Mouse (Mus musculus): ENCODE data around the gene Sf3b3. TPM values are rescaled to one million over a fixed set of nuclear protein-coding genes. Genes with fewer than 3 reads are reported as not detected.

Sf3b3 gene
- polyA plus RNA-seq, 1 experiment, result 33.3 TPM

- no peaks in the 10 kb centered on the region for H3K4me1 ChIP-seq (ENCODE audit: control insufficient read depth, insufficient read depth, low read length)
- DNase-seq, result no peak
- no peak for TF ChIP-seq POLR2A (IDR thresholded peaks at IDR 0.05; ENCODE audit: borderline replicate concordance, extremely low read depth, low read depth, low read length)
- TF ChIP-seq CTCF (IDR thresholded peaks at IDR 0.05; ENCODE audit: insufficient read depth, low read length), result no peak
- no peak overlapping the region for H3K4me3 ChIP-seq (replicated peaks; ENCODE audit: extremely low read depth, low read depth, low read length)
- 62% methylated on average over 1 of the region's 1 CpGs for WGBS
Observed at GRCm38 (mm10) chr8:110824861-110825260, 21.7 kb downstream of the Sf3b3 start.

GRCm38 (mm10) chr8:110821960-110822359, 24.6 kb downstream of the Sf3b3 start:
- Histone ChIP-seq H3K4me3 (replicated peaks; ENCODE audit: extremely low read depth, low read depth, low read length) (no peak overlapping the region), H3K4me1 (ENCODE audit: control insufficient read depth, insufficient read depth, low read length) (no peaks in the 10 kb centered on the region; the same call in 1 of the 2 replicates)
- WGBS, result 69% methylated on average over 3 of the region's 3 CpGs
- DNase-seq, result no peak
- TF ChIP-seq POLR2A (IDR thresholded peaks at IDR 0.05; ENCODE audit: borderline replicate concordance, extremely low read depth, low read depth, low read length) (no peak), CTCF (IDR thresholded peaks at IDR 0.05; ENCODE audit: insufficient read depth, low read length) (no peak)

- TF ChIP-seq CTCF (IDR thresholded peaks at IDR 0.05; ENCODE audit: insufficient read depth, low read length), result no peak
- no peak for TF ChIP-seq POLR2A (IDR thresholded peaks at IDR 0.05; ENCODE audit: borderline replicate concordance, extremely low read depth, low read depth, low read length)
- Histone ChIP-seq H3K4me3 (replicated peaks; ENCODE audit: extremely low read depth, low read depth, low read length) (no peak overlapping the region), H3K4me1 (ENCODE audit: control insufficient read depth, insufficient read depth, low read length) (no peaks in the 10 kb centered on the region; the same call in 1 of the 2 replicates)
- 70% methylated on average over 2 of the region's 2 CpGs for WGBS
- no peak for DNase-seq
Observed at GRCm38 (mm10) chr8:110820257-110820656, 26.3 kb downstream of the Sf3b3 start.

GRCm38 (mm10) chr8:110818593-110818992, 28.0 kb downstream of the Sf3b3 start:
- Histone ChIP-seq H3K4me1 (ENCODE audit: control insufficient read depth, insufficient read depth, low read length) (no peaks in the 10 kb centered on the region; the same call in 1 of the 2 replicates), H3K4me3 (replicated peaks; ENCODE audit: extremely low read depth, low read depth, low read length) (no peak overlapping the region)
- TF ChIP-seq POLR2A (IDR thresholded peaks at IDR 0.05; ENCODE audit: borderline replicate concordance, extremely low read depth, low read depth, low read length) (no peak), CTCF (IDR thresholded peaks at IDR 0.05; ENCODE audit: insufficient read depth, low read length) (no peak)
- 68% methylated on average over 3 of the region's 3 CpGs for WGBS
- DNase-seq, result no peak

- WGBS, result 87% methylated on average over 1 of the region's 1 CpGs
- no peak for TF ChIP-seq POLR2A (IDR thresholded peaks at IDR 0.05; ENCODE audit: borderline replicate concordance, extremely low read depth, low read depth, low read length)
- no peak for TF ChIP-seq CTCF (IDR thresholded peaks at IDR 0.05; ENCODE audit: insufficient read depth, low read length)
- Histone ChIP-seq H3K4me1 (ENCODE audit: control insufficient read depth, insufficient read depth, low read length) (no peaks in the 10 kb centered on the region; the same call in 1 of the 2 replicates), H3K4me3 (replicated peaks; ENCODE audit: extremely low read depth, low read depth, low read length) (no peak overlapping the region)
- DNase-seq, result no peak
Observed at GRCm38 (mm10) chr8:110816990-110817389, 29.6 kb downstream of the Sf3b3 start.

- peaks cover under 1% of the 10 kb centered on the region for H3K4me1 ChIP-seq (ENCODE audit: control insufficient read depth, insufficient read depth, low read length)
- no peak for TF ChIP-seq POLR2A (IDR thresholded peaks at IDR 0.05; ENCODE audit: borderline replicate concordance, extremely low read depth, low read depth, low read length)
- TF ChIP-seq CTCF (IDR thresholded peaks at IDR 0.05; ENCODE audit: insufficient read depth, low read length), result no peak
- no peak for DNase-seq
- H3K4me3 ChIP-seq (replicated peaks; ENCODE audit: extremely low read depth, low read depth, low read length), result no peak overlapping the region
- 63% methylated on average over 3 of the region's 3 CpGs for WGBS
Observed at GRCm38 (mm10) chr8:110815308-110815707, 31.3 kb downstream of the Sf3b3 start.

GRCm38 (mm10) chr8:110813081-110813812, 33.3 kb downstream of the Sf3b3 start:
- peaks cover 10% of the 10 kb centered on the region for H3K4me1 ChIP-seq (ENCODE audit: control insufficient read depth, insufficient read depth, low read length)
- no peak for TF ChIP-seq POLR2A (IDR thresholded peaks at IDR 0.05; ENCODE audit: borderline replicate concordance, extremely low read depth, low read depth, low read length)
- no peak for TF ChIP-seq CTCF (IDR thresholded peaks at IDR 0.05; ENCODE audit: insufficient read depth, low read length)
- no peak overlapping the region for H3K4me3 ChIP-seq (replicated peaks; ENCODE audit: extremely low read depth, low read depth, low read length)
- DNase-seq, result no peak
- 90% methylated on average over 7 of the region's 7 CpGs for WGBS

- WGBS, result 92% methylated on average over 7 of the region's 7 CpGs
- no peak for TF ChIP-seq CTCF (IDR thresholded peaks at IDR 0.05; ENCODE audit: insufficient read depth, low read length)
- TF ChIP-seq POLR2A (IDR thresholded peaks at IDR 0.05; ENCODE audit: borderline replicate concordance, extremely low read depth, low read depth, low read length), result no peak
- no peak for DNase-seq
- Histone ChIP-seq H3K4me3 (replicated peaks; ENCODE audit: extremely low read depth, low read depth, low read length) (no peak overlapping the region), H3K4me1 (ENCODE audit: control insufficient read depth, insufficient read depth, low read length) (peaks cover 10% of the 10 kb centered on the region)
Observed at GRCm38 (mm10) chr8:110812349-110813080, 34.1 kb downstream of the Sf3b3 start.

- DNase-seq, result no peak
- TF ChIP-seq POLR2A (IDR thresholded peaks at IDR 0.05; ENCODE audit: borderline replicate concordance, extremely low read depth, low read depth, low read length) (no peak), CTCF (IDR thresholded peaks at IDR 0.05; ENCODE audit: insufficient read depth, low read length) (no peak)
- no peak overlapping the region for H3K4me3 ChIP-seq (replicated peaks; ENCODE audit: extremely low read depth, low read depth, low read length)
- 77% methylated on average over 7 of the region's 7 CpGs for WGBS
- H3K4me1 ChIP-seq (ENCODE audit: control insufficient read depth, insufficient read depth, low read length), result peaks cover 10% of the 10 kb centered on the region
Observed at GRCm38 (mm10) chr8:110811793-110812192, 34.8 kb downstream of the Sf3b3 start.
